Mouse (Mus musculus) neural tube, embryonic 13.5 days (tissue): ENCODE measurements around the gene Scd3. TPM values are rescaled to one million over a fixed set of nuclear protein-coding genes. Genes with fewer than 3 reads are reported as not detected.
A peak's percentile ranks its signal among the peaks of the same experiment; 100 is the strongest.

Experiments
- ATAC-seq: fragments of 200-750 bp; cut with Nextera tagmentation; 2 replicates; pipeline ENCODE4 v1.8.0; 2017; ENCODE audit warnings: low read depth, mild to moderate bottlenecking, moderate TSS enrichment, moderate library complexity
- H3K27ac ChIP-seq: fragments of 300-500 bp; sonication (generic); replicated peaks from 2 replicates; pipeline ENCODE4 v1.5.1; 2015; ENCODE audit warnings: moderate library complexity, mild to moderate bottlenecking, inconsistent platforms
- H3K27me3 ChIP-seq: fragments of 300-500 bp; sonication (generic); 2 replicates; pipeline ENCODE4 v1.6.1; 2015; ENCODE audit warnings: mild to moderate bottlenecking, inconsistent platforms
- H3K36me3 ChIP-seq: fragments of 300-500 bp; sonication (generic); 2 replicates; pipeline ENCODE4 v1.6.1; 2015; ENCODE audit warnings: mild to moderate bottlenecking, inconsistent platforms
- H3K4me1 ChIP-seq: fragments of 300-500 bp; sonication (generic); replicated peaks from 2 replicates; pipeline ENCODE4 v1.6.1; 2015; ENCODE audit warnings: inconsistent platforms
- H3K4me2 ChIP-seq: fragments of 300-500 bp; sonication (generic); 2 replicates; pipeline ENCODE4 v1.6.1; 2015; ENCODE audit warnings: inconsistent platforms, mild to moderate bottlenecking, moderate library complexity
- H3K4me3 ChIP-seq: fragments of 300-500 bp; sonication (generic); 2 replicates; pipeline ENCODE4 v1.5.1; 2015; ENCODE audit warnings: mild to moderate bottlenecking, inconsistent platforms
- H3K9ac ChIP-seq: fragments of 300-500 bp; sonication (generic); 2 replicates; pipeline ENCODE4 v1.6.1; 2015; ENCODE audit warnings: moderate library complexity, mild to moderate bottlenecking, inconsistent platforms
- H3K9me3 ChIP-seq: fragments of 300-500 bp; sonication (generic); 2 replicates; pipeline ENCODE4 v1.6.1; 2016; ENCODE audit warnings: inconsistent platforms
- WGBS: fragments of 180-500 bp; shearing (Covaris S2); methylation state at CpG from one replicate; pipeline ENCODE4 v1.1.7; 2015; 5-methylcytosine and 5-hydroxymethylcytosine counted together
- polyA plus RNA-seq: library from polyadenylated mRNA; unstranded; fragments of >200 nt; fragmentation: Nextera tagmentation; extraction: Ambion mirVana; gene quantifications from 2 replicates; pipeline ENCODE4 v1.2.1, GENCODE M21; 2015

The Scd3 gene
- polyA plus RNA-seq, 1 experiment from 2014 or later: 2.9 TPM

GRCm38 (mm10) chr19:44292941-44293768 lies 90.1 kb downstream of the Scd3 start, which contains the start of gene Scd2:
Gene Scd2 (plus strand): TSS chr19:44293674.
- Histone ChIP-seq H3K27ac (peak within 1 kb of the TSS; percentile 99), H3K9me3 (no peaks in the 10 kb centered on the region), H3K9ac (peak within 1 kb of the TSS; percentile 99), H3K27me3 (no peaks in the 10 kb centered on the region), H3K4me1 (peaks cover 59% of the 10 kb centered on the region), H3K4me3 (peak within 1 kb of the TSS; percentile 97), H3K4me2 (peak within 1 kb of the TSS; percentile 100), H3K36me3 (peaks cover 28% of the 10 kb centered on the region)
- WGBS: 2% methylated on average over 21 of the region's 21 CpGs
- peak; percentile 52 for ATAC-seq

Other genes with a start within 250 kb of the Scd3 start
- 0.21 and 0.43 TPM in 2 replicates for gene Cpn1, start 216.7 kb upstream of the Scd3 start, polyA plus RNA-seq
- not detected in 2 replicates for gene Cyp2c23, start 174.1 kb upstream of the Scd3 start, polyA plus RNA-seq
- 20.2 and 20.4 TPM in 2 replicates for gene Erlin1, start 133.5 kb upstream of the Scd3 start, polyA plus RNA-seq
- 58.5 and 61.2 TPM in 2 replicates for gene Chuk, start 95.8 kb upstream of the Scd3 start, polyA plus RNA-seq
- gene Cwf19l1, start 67.4 kb upstream of the Scd3 start, polyA plus RNA-seq: 29.8 and 36.7 TPM in 2 replicates
- gene Bloc1s2, start 56.8 kb upstream of the Scd3 start, polyA plus RNA-seq: 168 and 171 TPM in 2 replicates
- 1.8 and 2.3 TPM in 2 replicates for gene Pkd2l1, start 10.8 kb upstream of the Scd3 start, polyA plus RNA-seq
- 255 and 272 TPM in 2 replicates for gene Scd2, start 90.4 kb downstream of the Scd3 start, polyA plus RNA-seq
- 0.06 TPM in 1 of 2 replicates, not detected in the other for gene Scd4, start 129.8 kb downstream of the Scd3 start, polyA plus RNA-seq
- 5.2 and 5.8 TPM in 2 replicates for gene Scd1, start 204.6 kb downstream of the Scd3 start, polyA plus RNA-seq